Mouse (Mus musculus) left cerebral cortex, postnatal 36 days (tissue): ENCODE measurements around the gene Gm13691. TPM values are rescaled to one million over a fixed set of nuclear protein-coding genes. Genes with fewer than 3 reads are reported as not detected.
"Not testable (repeated sequence)": the region's sequence is repeated elsewhere in the genome, so short reads cannot be mapped to it uniquely, and the experiment has no call there.

Experiments
- DNase-seq, 2 experiments: peaks; one replicate each; pipeline ENCODE4 v3.0.0; 2021 to 2022; ENCODE audit warnings: low spot score in 2 of 2, mixed read lengths in 1 of 2
- intact Hi-C: fragments of 180-260 bp; cut with DNase I; formaldehyde crosslinking; loops from one replicate; pipeline ENCODE4 v1.15.1; 2025
- total RNA-seq, 2 experiments: library from RNA; stranded (reverse); gene quantifications; 2 replicates each; pipeline ENCODE4 v1.2.3; 2021

Gene Gm13691
- total RNA-seq: 1 to 10 TPM; 1.3 to 1.4 TPM

DNA sequence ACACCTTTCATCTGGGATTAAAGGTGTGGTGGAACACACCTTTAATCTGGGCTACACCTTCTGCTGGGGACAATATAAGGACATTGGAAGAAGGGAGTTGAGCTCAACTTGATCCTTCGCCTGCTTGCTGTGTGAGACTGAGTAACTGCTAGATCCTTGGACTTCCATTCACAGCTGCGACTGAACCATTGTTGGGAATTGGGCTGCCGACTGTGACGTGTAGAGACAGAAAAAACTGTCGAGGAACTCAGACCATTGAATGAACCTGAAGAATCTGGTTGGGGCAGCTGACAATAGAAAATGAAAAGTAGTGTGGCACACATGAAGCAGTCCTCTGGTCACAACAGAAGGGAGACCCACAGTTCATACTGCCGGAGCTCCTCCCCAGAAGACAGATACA is at the start of gene Gm13691:
Gene Gm13691 (plus strand): TSS at position 301 of the 400 bp plus-strand sequence.
- intact Hi-C loops, DNase-seq: not testable (repeated sequence)

DNA sequence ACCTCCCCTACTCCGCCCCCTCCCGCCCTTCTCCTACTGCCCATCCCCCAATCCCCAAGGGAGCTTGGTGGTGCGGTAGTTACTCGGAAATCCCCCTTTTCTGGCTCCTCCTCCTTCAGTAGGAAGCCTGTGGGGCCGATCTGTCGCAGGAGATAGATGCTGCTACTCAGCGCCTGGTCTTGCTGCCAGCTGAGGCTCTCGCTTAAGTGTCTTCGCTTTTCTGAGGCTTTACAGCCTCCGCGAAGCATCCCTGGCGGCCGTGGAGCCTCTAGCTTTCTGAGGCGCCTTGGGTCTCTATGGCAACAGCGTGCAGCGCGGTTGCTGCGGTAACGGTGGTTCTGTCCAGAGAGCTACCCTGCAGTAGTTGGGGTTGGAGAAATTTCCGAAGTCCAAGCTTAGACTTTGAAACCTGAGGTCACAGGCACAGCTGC is 49.4 kb upstream of the Gm13691 start, which contains the start of gene Zswim2:
Gene Zswim2 (minus strand): TSS at position 298 of the 431 bp plus-strand sequence.
- peak; percentile 91 for DNase-seq
- intact Hi-C loops: no loop called here

DNA sequence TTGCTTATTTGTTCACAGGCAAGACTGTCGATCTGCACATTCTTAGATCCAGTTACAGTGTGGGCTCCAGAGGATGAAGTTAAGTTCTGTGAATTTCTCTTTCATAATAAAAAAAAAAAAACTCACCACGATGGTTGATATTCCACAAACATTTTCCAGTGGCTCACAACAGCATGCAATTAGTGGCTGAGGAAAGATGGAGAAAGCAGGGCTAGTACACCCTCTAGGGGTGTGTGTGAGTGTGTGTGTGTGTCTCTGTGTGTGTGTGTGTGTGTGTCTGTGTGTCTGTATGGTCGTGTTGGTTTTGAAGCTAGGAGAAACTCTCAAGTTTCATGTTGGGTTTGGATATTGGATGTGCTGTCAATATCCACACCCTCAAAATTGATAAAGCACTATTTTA is 49.0 kb upstream of the Gm13691 start:
- no peak for DNase-seq
- intact Hi-C loops: no loop called here

DNA sequence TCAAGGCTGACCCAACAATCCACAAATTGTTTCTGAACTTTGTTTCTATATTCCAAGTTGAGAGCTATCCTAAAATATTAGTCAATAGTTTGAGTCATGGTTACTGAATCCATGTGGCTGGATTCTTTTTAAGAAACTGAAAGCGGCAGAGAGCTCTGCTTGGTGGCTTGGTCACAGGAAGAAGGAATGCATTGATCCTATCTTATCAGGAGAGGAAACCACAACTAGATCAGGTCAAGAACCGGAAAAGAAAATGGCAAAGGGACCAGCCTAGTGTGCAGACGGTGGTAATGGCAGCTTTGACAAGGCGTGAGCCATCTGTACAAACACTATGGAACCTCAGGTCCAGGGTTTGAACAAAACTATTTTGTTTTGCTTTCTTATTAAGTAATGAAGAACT is 48.6 kb upstream of the Gm13691 start:
- intact Hi-C loops: no loop called here
- DNase-seq: no peak

DNA sequence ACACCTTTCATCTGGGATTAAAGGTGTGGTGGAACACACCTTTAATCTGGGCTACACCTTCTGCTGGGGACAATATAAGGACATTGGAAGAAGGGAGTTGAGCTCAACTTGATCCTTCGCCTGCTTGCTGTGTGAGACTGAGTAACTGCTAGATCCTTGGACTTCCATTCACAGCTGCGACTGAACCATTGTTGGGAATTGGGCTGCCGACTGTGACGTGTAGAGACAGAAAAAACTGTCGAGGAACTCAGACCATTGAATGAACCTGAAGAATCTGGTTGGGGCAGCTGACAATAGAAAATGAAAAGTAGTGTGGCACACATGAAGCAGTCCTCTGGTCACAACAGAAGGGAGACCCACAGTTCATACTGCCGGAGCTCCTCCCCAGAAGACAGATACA is 35.0 kb upstream of the Gm13691 start, which contains the start of gene Gm13698:
Gene Gm13698 (plus strand): TSS at position 301 of the 400 bp plus-strand sequence.
- intact Hi-C loops, DNase-seq: not testable (repeated sequence)

DNA sequence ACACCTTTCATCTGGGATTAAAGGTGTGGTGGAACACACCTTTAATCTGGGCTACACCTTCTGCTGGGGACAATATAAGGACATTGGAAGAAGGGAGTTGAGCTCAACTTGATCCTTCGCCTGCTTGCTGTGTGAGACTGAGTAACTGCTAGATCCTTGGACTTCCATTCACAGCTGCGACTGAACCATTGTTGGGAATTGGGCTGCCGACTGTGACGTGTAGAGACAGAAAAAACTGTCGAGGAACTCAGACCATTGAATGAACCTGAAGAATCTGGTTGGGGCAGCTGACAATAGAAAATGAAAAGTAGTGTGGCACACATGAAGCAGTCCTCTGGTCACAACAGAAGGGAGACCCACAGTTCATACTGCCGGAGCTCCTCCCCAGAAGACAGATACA is 29.1 kb upstream of the Gm13691 start, which contains the start of gene Gm13693:
Gene Gm13693 (plus strand): TSS at position 301 of the 400 bp plus-strand sequence.
- DNase-seq, intact Hi-C loops: not testable (repeated sequence)

DNA sequence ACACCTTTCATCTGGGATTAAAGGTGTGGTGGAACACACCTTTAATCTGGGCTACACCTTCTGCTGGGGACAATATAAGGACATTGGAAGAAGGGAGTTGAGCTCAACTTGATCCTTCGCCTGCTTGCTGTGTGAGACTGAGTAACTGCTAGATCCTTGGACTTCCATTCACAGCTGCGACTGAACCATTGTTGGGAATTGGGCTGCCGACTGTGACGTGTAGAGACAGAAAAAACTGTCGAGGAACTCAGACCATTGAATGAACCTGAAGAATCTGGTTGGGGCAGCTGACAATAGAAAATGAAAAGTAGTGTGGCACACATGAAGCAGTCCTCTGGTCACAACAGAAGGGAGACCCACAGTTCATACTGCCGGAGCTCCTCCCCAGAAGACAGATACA is 23.3 kb upstream of the Gm13691 start, which contains the start of gene Gm13695:
Gene Gm13695 (plus strand): TSS at position 301 of the 400 bp plus-strand sequence.
- DNase-seq, intact Hi-C loops: not testable (repeated sequence)

DNA sequence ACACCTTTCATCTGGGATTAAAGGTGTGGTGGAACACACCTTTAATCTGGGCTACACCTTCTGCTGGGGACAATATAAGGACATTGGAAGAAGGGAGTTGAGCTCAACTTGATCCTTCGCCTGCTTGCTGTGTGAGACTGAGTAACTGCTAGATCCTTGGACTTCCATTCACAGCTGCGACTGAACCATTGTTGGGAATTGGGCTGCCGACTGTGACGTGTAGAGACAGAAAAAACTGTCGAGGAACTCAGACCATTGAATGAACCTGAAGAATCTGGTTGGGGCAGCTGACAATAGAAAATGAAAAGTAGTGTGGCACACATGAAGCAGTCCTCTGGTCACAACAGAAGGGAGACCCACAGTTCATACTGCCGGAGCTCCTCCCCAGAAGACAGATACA is 17.5 kb upstream of the Gm13691 start, which contains the start of gene Gm13696:
Gene Gm13696 (plus strand): TSS at position 301 of the 400 bp plus-strand sequence.
- intact Hi-C loops, DNase-seq: not testable (repeated sequence)

DNA sequence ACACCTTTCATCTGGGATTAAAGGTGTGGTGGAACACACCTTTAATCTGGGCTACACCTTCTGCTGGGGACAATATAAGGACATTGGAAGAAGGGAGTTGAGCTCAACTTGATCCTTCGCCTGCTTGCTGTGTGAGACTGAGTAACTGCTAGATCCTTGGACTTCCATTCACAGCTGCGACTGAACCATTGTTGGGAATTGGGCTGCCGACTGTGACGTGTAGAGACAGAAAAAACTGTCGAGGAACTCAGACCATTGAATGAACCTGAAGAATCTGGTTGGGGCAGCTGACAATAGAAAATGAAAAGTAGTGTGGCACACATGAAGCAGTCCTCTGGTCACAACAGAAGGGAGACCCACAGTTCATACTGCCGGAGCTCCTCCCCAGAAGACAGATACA is 11.7 kb upstream of the Gm13691 start, which contains the start of gene Gm13694:
Gene Gm13694 (plus strand): TSS at position 301 of the 400 bp plus-strand sequence.
- DNase-seq, intact Hi-C loops: not testable (repeated sequence)

DNA sequence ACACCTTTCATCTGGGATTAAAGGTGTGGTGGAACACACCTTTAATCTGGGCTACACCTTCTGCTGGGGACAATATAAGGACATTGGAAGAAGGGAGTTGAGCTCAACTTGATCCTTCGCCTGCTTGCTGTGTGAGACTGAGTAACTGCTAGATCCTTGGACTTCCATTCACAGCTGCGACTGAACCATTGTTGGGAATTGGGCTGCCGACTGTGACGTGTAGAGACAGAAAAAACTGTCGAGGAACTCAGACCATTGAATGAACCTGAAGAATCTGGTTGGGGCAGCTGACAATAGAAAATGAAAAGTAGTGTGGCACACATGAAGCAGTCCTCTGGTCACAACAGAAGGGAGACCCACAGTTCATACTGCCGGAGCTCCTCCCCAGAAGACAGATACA is 5.9 kb upstream of the Gm13691 start, which contains the start of gene Gm13697:
Gene Gm13697 (plus strand): TSS at position 301 of the 400 bp plus-strand sequence.
- DNase-seq, intact Hi-C loops: not testable (repeated sequence)

DNA sequence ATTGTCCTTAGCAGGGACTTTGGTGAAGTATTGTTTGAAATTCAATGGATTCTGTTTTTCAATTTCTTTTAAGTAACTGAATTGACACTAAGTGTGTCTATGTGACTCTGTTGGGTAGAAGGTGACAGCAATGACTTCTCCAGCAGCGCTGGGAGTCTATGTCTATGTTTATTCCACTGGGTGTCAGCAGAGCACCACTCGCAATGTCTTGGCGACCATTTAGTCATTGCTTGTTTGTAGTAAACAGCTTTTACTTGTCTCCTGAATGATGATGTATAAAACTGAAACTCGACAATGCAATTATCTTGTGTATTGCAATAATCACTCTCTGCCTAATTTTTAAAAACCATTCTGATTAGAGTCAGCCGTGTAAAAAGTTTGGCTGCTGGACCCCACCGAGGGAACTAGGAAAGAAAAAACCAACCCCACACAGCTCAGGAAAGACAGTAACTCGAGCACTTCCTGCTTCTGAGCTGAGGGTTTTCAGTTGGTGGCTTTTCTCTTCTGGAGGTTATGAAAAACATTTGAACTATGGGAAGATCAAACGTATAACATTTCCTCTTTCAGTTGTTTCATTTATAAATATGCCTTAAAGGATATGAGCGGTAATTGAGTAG is 3.4 kb downstream of the Gm13691 start:
- DNase-seq, intact Hi-C loops: not testable (repeated sequence)

DNA sequence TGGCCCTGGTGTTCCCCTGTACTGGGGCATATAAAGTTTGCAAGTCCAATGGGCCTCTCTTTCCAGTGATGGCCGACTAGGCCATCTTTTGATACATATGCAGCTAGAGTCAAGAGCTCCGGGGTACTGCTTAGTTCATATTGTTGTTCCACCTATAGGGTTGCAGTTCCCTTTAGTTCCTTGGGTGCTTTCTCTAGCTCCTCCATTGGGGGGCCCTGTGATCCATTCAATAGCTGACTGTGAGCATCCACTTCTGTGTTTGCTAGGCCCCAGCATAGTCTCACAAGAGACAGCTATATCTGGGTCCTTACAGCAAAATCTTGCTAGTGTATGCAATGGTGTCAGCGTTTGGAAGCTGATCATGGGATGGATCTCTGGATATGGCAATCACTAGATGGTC is 4.2 kb downstream of the Gm13691 start:
- DNase-seq, intact Hi-C loops: not testable (repeated sequence)

DNA sequence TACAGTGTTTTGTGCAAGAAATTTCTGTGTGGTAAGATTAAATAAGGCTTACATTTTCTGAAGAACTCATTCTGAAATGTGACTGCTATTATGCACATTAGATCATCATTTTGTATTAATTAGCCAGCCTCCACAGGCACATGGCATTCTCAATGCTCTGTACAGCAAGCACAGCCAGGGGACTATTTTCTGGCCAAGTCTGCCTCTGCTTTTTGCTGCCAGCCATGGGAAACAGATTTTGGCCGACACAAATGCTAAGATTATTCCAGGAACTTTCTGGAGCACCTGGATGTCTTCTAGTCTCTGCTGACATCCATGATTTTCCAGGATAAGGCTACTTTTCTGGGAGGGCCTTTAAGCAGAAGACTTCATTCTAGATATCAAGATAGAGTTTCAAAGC is 18.6 kb downstream of the Gm13691 start:
- DNase-seq: no peak

DNA sequence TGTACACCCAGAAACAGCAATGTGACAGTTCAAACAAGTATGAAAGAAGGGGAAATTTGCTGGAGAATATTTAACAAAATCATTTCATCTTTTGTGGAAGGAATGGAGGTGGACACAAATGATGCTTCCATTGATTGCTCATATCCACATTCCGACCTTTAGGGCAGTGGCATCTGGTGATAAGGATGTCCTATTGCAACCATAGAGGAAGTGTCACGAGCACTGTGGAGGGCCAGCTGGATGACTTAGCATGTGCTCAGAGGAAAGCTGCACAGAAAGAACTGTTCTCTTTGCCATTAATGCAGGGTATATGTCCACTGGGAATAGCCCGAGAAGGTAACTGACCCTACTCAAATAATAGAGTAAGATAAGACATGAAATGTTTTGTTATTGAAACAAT is 19.5 kb downstream of the Gm13691 start:
- intact Hi-C loops: no loop called here

More for the DNA sequence above, 18.6 kb downstream of the Gm13691 start:
- intact Hi-C loops: no loop called here

DNA sequence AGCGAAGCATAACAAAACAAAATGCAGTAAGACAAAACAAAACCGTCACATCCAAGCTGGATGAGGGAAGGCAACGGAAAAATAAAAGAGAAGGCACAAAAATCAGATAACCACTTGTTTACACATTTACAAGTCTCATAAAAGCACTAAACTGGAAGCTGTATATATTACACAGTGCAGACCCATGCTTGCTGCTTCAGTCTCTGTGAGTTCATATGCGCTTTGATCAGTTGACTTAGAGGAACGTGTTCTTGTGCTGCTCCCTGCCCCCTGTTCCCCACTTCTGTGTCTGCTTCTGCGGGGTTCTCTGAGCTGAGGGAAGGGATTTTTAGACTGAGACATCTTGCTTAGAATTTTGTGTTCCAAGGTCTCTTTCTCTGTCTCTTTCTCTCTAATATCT is 24.2 kb downstream of the Gm13691 start:
- no peak for DNase-seq
- intact Hi-C loops: no loop called here

More for the DNA sequence above, 19.5 kb downstream of the Gm13691 start:
- DNase-seq: no peak

DNA sequence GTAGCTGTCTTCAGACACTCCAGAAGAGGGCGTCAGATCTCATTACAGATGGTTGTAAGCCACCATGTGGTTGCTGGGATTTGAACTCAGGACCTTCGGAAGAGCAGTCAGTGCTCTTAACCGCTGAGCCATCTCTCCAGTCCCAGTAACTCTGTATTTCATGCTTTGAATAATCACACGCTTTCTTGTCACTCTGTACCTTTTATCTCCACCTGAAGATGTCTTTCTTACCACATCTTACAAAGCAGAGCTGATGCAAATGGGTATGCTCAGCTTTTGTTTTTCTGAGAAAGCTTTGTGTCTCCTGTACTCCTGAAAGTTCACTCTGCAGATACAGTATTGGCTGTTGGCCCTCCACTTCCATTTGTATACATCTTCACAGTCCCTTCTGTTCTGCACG is 25.9 kb downstream of the Gm13691 start:
- intact Hi-C loops, DNase-seq: not testable (repeated sequence)

DNA sequence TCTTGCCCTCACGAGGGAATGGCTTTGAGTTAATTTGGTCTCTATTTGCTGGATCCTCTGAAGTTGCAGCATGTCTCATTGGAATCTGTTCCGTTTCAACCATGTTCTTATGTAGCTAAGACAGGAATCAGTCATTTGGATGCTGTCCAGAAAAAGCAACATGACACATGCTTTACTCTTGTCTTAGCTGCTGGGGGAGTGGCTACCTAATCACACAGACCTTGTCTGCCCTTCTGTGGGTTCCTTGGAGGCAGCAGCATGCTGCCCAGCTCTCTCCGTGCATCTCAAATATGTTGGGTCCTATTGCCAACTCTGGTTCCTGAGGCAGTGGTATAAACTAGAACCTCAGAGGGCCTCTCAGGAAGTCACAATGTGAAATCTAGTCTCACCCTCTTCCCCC is 28.0 kb downstream of the Gm13691 start:
- no peak for DNase-seq
- intact Hi-C loops: no loop called here

DNA sequence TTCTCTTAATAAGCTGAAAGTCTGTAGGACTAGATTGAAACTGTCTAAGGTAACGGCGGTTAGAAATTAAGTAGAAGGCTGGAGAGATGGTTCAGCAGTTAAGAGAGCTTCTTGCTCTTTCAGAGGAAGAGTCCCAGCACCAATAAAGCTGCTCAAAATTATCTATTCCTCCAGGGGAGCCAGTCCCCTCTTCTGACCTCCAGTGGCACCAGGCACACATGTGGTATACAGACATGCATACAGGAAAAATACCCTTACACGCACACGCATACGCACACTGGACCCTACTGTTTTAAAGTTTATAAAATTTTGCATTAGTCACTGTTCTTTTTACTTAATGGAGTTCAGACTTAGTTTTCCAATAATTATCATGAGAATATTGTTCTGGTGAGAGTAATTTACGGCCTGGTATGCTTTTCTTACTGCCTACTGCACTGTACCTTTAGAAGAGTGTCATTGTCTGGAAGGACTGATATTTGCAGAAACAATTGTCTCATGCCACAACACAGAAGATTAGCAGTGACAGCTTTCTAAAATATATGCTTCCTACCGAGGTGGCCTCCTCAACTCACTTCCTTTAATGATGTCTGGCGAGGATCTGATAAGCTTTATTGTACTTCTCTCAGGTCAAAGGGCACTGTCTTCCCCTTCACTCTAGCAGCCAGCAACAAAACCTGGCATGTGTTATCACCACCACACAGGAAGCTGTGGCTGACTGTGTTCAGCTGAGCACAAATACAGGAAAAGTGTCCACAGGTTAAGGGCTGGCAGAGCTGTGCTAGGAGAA is 29.4 kb downstream of the Gm13691 start:
- DNase-seq: no peak
- intact Hi-C loops: no loop called here

DNA sequence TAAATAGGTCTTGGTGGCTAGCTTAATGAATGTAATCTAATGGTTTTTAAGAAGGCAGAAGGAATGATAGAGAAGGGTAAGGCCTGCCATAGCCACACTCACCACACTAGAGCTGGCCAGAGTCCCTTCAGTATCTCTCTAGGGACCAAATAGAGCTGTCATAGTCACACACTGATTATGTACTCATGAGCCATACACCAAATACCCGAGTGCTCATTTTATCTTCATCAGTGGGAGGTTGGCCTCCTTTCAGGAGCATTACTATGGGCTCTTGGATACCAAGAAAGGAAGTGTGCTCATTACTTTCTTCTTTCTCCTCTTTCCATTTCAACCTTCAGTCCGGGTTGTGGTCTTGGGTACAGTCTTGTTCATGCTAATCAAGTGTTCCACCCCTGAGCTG is 31.6 kb downstream of the Gm13691 start:
- DNase-seq: no peak
- intact Hi-C loops: no loop called here

DNA sequence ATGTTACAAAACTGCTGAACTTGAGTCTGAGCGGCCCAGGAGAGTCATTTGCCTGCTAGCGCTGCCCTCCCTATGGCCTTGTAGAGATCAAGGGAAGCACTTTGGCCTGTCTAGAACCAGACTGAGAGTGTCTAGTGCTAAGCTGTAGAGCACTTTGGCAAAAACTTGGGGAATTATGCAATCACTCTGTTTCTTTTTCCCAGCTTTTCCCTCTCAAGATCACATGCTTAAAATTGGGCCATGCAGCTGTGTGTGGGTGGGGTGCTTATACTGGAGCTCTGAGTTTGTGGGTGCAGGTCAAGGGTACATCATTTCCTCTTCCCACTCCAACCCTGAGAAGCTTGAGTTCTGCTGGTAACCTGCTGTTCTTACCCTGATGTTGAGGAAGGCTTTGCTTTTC is 32.6 kb downstream of the Gm13691 start:
- DNase-seq: peak; percentile 46 to 49
- intact Hi-C loops: no loop called here
